Mouse (Mus musculus): Measurements from ENCODE around the gene Nat8.
"Not testable (repeated sequence)": the region's sequence is repeated elsewhere in the genome, so short reads cannot be mapped to it uniquely, and the experiment has no call there.

Gene Nat8

GRCm38 (mm10) chr6:85835104-85835503 lies 3.2 kb upstream of the Nat8 start:
- DNase-seq: not testable (repeated sequence)

- DNase-seq: not testable (repeated sequence)
Observed at GRCm38 (mm10) chr6:85834504-85835100, 2.7 kb upstream of the Nat8 start.

GRCm38 (mm10) chr6:85829462-85829861 lies 2.4 kb downstream of the Nat8 start:
- no peak for DNase-seq

GRCm38 (mm10) chr6:85825886-85826285 lies 6.0 kb downstream of the Nat8 start:
- no peak for DNase-seq

GRCm38 (mm10) chr6:85823382-85824090 lies 8.3 kb downstream of the Nat8 start:
- DNase-seq: no peak

- no peak for DNase-seq
Observed at GRCm38 (mm10) chr6:85822286-85822685, 9.6 kb downstream of the Nat8 start.

- DNase-seq: no peak
Observed at GRCm38 (mm10) chr6:85820837-85821236, 11.0 kb downstream of the Nat8 start, which contains the start of the genes Nat8f6 and Nat8f5. Nat8f6 (minus strand) TSS chr6:85820954. Nat8f5 (minus strand) TSS chr6:85820972.

GRCm38 (mm10) chr6:85818338-85818737 lies 13.5 kb downstream of the Nat8 start:
- no peak for DNase-seq

GRCm38 (mm10) chr6:85813339-85813738 lies 18.5 kb downstream of the Nat8 start:
- no peak for DNase-seq

GRCm38 (mm10) chr6:85810942-85811537 lies 20.8 kb downstream of the Nat8 start:
- DNase-seq: not testable (repeated sequence)

GRCm38 (mm10) chr6:85810514-85810913 lies 21.4 kb downstream of the Nat8 start:
- DNase-seq: not testable (repeated sequence)

- DNase-seq: not testable (repeated sequence)
Observed at GRCm38 (mm10) chr6:85809784-85810183, 22.1 kb downstream of the Nat8 start.

GRCm38 (mm10) chr6:85803180-85803579 lies 28.7 kb downstream of the Nat8 start:
- not testable (repeated sequence) for DNase-seq
